Mouse (Mus musculus) lung, embryonic 15.5 days (tissue): ENCODE measurements at regions not wholly inside any gene's neighbourhood (a gene's known extent, or its start where the extent isn't known, plus 50 kb on each side); places are given as distances from the start of the nearest gene placed in this dataset.

Experiments used
- ATAC-seq: fragments of 200-750 bp; cut with Nextera tagmentation; 2 replicates; pipeline ENCODE4 v1.8.0; 2017; ENCODE audit warnings: moderate number of reproducible peaks, borderline replicate concordance; ENCODE audit not compliant: low FRiP score, low TSS enrichment; ENCODE audit errors: extremely low read depth
- H3K27ac ChIP-seq: fragments of 300-500 bp; sonication (generic); 2 replicates; pipeline ENCODE4 v1.5.1; 2015; ENCODE audit warnings: moderate library complexity, mild to moderate bottlenecking, inconsistent platforms
- H3K27me3 ChIP-seq: fragments of 300-500 bp; sonication (generic); 2 replicates; pipeline ENCODE4 v1.6.1; 2015; ENCODE audit warnings: inconsistent platforms
- H3K36me3 ChIP-seq: fragments of 300-500 bp; sonication (generic); 2 replicates; pipeline ENCODE4 v1.6.1; 2015; ENCODE audit warnings: inconsistent platforms
- H3K4me1 ChIP-seq: fragments of 300-500 bp; sonication (generic); 2 replicates; pipeline ENCODE4 v1.6.1; 2015; ENCODE audit warnings: inconsistent platforms
- H3K4me2 ChIP-seq: fragments of 300-500 bp; sonication (generic); 2 replicates; pipeline ENCODE4 v1.6.1; 2015; ENCODE audit warnings: inconsistent platforms, mild to moderate bottlenecking, moderate library complexity
- H3K4me3 ChIP-seq: fragments of 300-500 bp; sonication (generic); 2 replicates; pipeline ENCODE4 v1.5.1; 2015; ENCODE audit warnings: mild to moderate bottlenecking, inconsistent platforms
- H3K9ac ChIP-seq: fragments of 300-500 bp; sonication (generic); 2 replicates; pipeline ENCODE4 v1.6.1; 2015; ENCODE audit warnings: inconsistent platforms
- H3K9me3 ChIP-seq: fragments of 300-500 bp; sonication (generic); 2 replicates; pipeline ENCODE4 v1.6.1; 2016; ENCODE audit warnings: inconsistent platforms
- WGBS: fragments of 180-500 bp; shearing (Covaris S2); methylation state at CpG from one replicate; pipeline ENCODE4 v1.1.7; 2015; 5-methylcytosine and 5-hydroxymethylcytosine counted together

DNA sequence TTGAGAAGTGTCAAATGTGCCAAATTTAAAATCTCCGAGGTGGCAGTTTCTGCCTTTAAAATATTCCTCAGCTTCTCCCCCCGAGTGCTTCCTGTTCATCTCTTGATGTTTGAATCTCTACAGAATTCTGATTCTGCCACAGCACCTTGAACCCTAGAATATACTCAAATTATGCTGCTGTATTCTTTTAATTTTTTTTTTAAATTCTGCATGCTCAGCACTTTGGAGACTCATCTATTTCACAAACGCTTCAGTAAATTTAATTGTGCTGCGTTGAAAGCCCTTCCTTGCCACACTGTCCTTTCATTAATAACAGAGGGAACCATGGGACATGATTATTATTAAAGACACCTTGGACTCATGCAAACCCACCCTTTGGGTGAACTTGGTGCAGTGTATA is 408.8 kb upstream of the Ubash3b start:
- no peaks in the 10 kb centered on the region for H3K27me3 ChIP-seq
- no peaks in the 10 kb centered on the region for H3K4me1 ChIP-seq
- H3K9me3 ChIP-seq: no peaks in the 10 kb centered on the region
- ATAC-seq: no peak
- 80% methylated on average over 4 of the region's 4 CpGs for whole genome bisulfite sequencing
- H3K9ac ChIP-seq: no peak overlapping the region
- H3K36me3 ChIP-seq: no peaks in the 10 kb centered on the region
- no peak overlapping the region for H3K4me3 ChIP-seq
- no peak overlapping the region for H3K4me2 ChIP-seq
- H3K27ac ChIP-seq: no peak overlapping the region

DNA sequence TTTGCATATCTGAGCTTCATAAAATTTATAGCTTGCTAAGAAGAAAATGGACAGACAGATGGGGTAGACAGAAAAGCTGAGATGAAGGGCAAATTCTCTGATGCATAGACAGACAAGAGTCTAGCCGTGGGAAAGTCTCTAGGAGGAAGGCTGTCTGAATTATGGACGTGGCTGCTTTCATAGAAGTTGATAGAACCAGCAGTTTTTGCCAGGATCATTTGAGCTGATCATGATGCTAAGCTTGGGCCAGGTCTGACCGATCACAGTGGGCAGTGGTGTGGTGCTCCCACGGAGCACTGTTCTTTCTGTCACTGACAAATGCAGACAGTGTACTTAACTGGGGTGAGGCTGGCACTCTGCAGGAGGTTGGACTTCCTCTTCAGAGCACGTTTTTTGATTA is 405.0 kb upstream of the Ubash3b start:
- Histone ChIP-seq H3K36me3 (no peaks in the 10 kb centered on the region), H3K9ac (no peak overlapping the region), H3K4me1 (no peaks in the 10 kb centered on the region), H3K27ac (no peak overlapping the region), H3K4me2 (no peak overlapping the region), H3K9me3 (no peaks in the 10 kb centered on the region), H3K4me3 (no peak overlapping the region), H3K27me3 (no peaks in the 10 kb centered on the region)
- 57% methylated on average over 5 of the region's 5 CpGs for WGBS
- ATAC-seq: no peak

DNA sequence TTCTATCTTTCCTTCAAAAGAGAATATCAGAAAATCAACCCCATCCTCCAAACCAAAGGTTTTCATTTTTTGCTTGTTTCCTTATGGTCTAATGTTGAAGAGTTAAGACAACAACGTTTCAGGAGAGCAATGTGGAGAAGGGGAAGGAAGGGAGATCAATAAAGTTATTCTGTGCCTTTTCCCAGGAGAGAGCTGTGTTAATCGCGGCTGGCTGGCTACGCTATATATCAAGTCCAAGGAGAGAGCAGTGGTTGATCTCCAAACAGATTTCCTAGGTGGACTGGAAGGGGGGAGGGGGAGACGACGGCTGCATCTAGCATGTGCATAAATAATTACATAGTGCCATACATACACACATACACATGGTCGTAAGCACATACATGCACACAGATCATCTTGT is 404.3 kb upstream of the Ubash3b start:
- 84% methylated on average over 7 of the region's 7 CpGs for WGBS
- no peak overlapping the region for H3K27ac ChIP-seq
- H3K9ac ChIP-seq: no peak overlapping the region
- no peak overlapping the region for H3K4me3 ChIP-seq
- H3K9me3 ChIP-seq: no peaks in the 10 kb centered on the region
- no peak overlapping the region for H3K4me2 ChIP-seq
- H3K4me1 ChIP-seq: no peaks in the 10 kb centered on the region
- H3K36me3 ChIP-seq: no peaks in the 10 kb centered on the region
- no peaks in the 10 kb centered on the region for H3K27me3 ChIP-seq
- ATAC-seq: no peak

DNA sequence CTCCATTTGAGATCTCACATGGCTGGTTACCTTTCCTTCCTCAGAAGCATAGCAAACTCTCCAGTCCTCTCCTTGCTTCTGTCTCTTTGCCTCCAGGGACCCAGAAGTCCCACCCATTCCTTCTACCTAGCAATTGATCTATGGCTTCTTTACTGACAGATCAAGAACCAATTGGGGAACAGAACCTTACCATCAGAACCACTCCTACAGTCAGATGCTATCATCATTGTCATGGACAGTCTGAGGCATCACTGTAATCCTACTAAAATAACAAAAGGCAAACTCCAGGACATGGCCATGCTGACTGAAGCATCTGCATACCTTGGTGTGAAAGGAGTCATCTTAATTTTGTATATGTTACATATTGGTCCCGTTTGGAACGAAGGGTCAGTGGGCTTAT is 401.9 kb upstream of the Ubash3b start:
- Histone ChIP-seq H3K27me3 (no peaks in the 10 kb centered on the region), H3K9me3 (no peaks in the 10 kb centered on the region), H3K4me2 (no peak overlapping the region), H3K4me1 (no peaks in the 10 kb centered on the region), H3K36me3 (no peaks in the 10 kb centered on the region), H3K27ac (no peak overlapping the region), H3K9ac (no peak overlapping the region), H3K4me3 (no peak overlapping the region)
- WGBS: 77% methylated on average over 2 of the region's 2 CpGs
- no peak for ATAC-seq

DNA sequence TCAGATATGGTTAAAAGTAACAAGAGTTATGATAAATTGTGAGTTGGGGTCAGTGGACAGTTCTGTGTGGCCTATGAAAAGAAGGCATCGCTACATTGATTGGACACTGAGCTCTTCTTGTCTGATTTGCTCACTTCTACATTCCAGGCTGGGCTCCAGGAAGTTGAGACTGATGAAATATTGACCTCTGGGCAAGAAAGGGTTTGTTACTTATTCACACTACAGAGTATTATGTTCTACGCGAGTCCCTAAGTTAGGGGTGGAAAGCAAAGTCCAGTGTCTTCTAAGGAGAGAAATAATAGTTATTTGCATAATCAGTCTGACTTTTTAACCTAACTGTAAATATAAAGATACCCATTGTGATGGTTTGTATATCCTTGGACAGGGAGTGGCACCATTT is 397.0 kb upstream of the Ubash3b start:
- H3K9ac ChIP-seq: no peak overlapping the region
- H3K4me2 ChIP-seq: no peak overlapping the region
- H3K9me3 ChIP-seq: no peaks in the 10 kb centered on the region
- 95% methylated on average over 3 of the region's 3 CpGs for WGBS
- no peak overlapping the region for H3K4me3 ChIP-seq
- H3K4me1 ChIP-seq: no peaks in the 10 kb centered on the region
- H3K27me3 ChIP-seq: no peaks in the 10 kb centered on the region
- ATAC-seq: no peak
- H3K27ac ChIP-seq: no peak overlapping the region
- H3K36me3 ChIP-seq: no peaks in the 10 kb centered on the region

DNA sequence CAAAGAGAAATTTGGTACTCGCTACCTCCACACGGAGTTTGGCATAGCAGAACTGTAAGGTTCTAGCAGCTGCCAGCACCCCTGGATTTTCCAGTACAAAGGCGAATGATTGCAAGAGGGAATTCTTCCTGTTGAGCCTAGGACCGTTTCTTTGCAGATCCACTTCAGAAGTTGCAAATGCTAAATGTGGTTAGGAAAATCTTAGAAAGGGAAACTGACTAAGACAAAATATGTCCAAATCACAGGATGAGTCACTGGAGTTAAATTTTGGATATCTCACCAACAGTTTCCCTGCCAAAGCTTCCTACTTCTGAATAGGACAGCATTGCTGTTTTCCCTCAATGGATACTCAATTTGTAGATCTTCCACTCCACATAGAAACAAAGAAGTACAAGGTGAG is 395.4 kb upstream of the Ubash3b start:
- H3K4me2 ChIP-seq: no peak overlapping the region
- 89% methylated on average over 4 of the region's 4 CpGs for WGBS
- ATAC-seq: no peak
- H3K4me1 ChIP-seq: no peaks in the 10 kb centered on the region
- H3K27ac ChIP-seq: no peak overlapping the region
- H3K9me3 ChIP-seq: no peaks in the 10 kb centered on the region
- no peaks in the 10 kb centered on the region for H3K36me3 ChIP-seq
- H3K4me3 ChIP-seq: no peak overlapping the region
- H3K9ac ChIP-seq: no peak overlapping the region
- H3K27me3 ChIP-seq: no peaks in the 10 kb centered on the region

DNA sequence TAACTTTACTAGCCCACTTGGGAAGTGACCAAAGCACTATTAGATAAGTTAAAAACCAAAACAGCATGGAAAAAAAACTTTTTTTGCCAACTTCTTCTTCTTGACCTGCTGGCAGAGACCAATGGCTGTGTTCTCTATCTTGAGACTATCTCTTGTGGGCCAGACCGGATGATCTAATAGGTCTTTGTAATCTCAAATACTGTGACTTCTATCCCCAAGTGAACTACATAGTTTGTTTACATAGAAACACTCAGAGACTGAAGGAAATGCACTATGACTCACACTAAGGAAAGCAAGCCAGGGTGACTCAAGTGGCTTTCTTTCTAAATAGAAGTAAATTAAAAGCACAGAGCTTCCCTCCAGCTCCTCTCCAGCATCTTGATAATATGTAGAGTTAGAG is 384.3 kb upstream of the Ubash3b start:
- ATAC-seq: no peak
- no peak overlapping the region for H3K27ac ChIP-seq

DNA sequence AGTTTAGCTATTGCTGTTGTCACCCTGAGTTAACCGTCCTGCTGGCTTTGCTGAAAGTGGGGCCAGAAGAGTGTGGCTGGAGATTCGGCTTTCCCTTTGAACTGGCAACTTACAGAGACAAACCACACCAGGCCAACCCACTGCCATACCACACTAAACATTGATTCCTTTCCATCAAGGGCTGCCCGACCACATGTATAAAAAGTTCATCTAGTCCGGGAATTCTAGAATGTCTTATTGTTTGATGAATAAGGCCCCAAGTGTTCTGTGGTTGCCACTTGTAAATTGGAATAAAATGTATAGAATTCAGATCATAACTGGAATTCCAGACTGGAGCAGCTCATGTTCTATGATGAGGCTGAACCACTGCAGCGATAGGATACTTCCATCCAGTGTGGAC is 381.0 kb upstream of the Ubash3b start:
- no peaks in the 10 kb centered on the region for H3K36me3 ChIP-seq
- 41% methylated on average over 5 of the region's 5 CpGs for WGBS
- H3K9ac ChIP-seq: no peak overlapping the region
- H3K4me2 ChIP-seq: no peak overlapping the region
- H3K4me3 ChIP-seq: no peak overlapping the region
- H3K27me3 ChIP-seq: no peaks in the 10 kb centered on the region
- no peak for ATAC-seq
- H3K4me1 ChIP-seq: no peaks in the 10 kb centered on the region
- no peaks in the 10 kb centered on the region for H3K9me3 ChIP-seq
- no peak overlapping the region for H3K27ac ChIP-seq

More for the DNA sequence above, 384.3 kb upstream of the Ubash3b start:
- no peak overlapping the region for H3K9ac ChIP-seq
- no peaks in the 10 kb centered on the region for H3K9me3 ChIP-seq
- no peaks in the 10 kb centered on the region for H3K27me3 ChIP-seq
- H3K4me1 ChIP-seq: no peaks in the 10 kb centered on the region
- no peak overlapping the region for H3K4me2 ChIP-seq
- H3K4me3 ChIP-seq: no peak overlapping the region
- 39% methylated on average over 1 of the region's 1 CpGs for WGBS
- H3K36me3 ChIP-seq: no peaks in the 10 kb centered on the region

DNA sequence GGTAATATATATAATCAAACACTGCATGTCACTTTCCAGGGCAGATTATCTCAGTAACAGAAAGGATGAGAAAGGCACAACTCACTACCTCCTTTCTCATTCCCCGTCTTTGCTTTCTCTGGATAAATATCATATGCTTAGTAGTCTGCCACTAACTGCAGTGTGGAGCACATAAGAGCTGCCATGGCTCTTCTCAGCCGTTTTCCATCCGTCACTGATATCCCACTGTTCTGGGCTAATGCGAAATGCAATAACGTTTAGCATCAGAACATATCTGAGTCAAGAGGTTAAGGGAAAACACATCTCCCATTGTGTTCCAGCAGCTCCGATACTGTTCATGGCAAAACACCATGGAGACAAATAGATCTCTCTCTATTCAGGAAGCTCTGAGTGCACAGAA is 379.8 kb upstream of the Ubash3b start:
- H3K4me2 ChIP-seq: no peak overlapping the region
- H3K4me3 ChIP-seq: no peak overlapping the region
- no peak overlapping the region for H3K9ac ChIP-seq
- no peaks in the 10 kb centered on the region for H3K9me3 ChIP-seq
- no peaks in the 10 kb centered on the region for H3K36me3 ChIP-seq
- no peaks in the 10 kb centered on the region for H3K4me1 ChIP-seq
- H3K27ac ChIP-seq: no peak overlapping the region
- WGBS: 67% methylated on average over 6 of the region's 6 CpGs
- ATAC-seq: no peak
- H3K27me3 ChIP-seq: no peaks in the 10 kb centered on the region

DNA sequence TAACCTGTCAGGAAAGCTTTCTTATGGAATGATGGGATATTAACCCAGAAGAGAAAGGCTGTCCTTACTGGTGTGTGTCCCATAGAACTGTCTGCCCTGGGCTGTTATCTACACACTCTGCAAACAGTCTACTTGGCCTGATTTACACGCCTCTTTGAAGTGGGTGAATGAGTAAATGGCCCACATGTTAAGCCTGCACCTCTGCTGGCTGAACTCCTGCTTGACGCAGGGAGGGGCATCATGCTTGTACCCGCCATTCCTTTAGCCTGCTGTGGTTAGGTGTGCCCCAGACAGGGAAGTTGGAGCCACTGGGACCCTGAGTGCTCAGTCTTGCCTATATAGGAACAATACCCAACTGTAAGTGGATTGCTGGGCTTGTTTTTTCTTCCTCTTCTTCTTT is 371.3 kb upstream of the Ubash3b start:
- WGBS: 34% methylated on average over 3 of the region's 3 CpGs
- ATAC-seq: peak; percentile 55; the same call in 1 of the 2 replicates
- no peaks in the 10 kb centered on the region for H3K27me3 ChIP-seq
- H3K4me3 ChIP-seq: no peak overlapping the region
- peak overlapping the region; percentile 65 for H3K27ac ChIP-seq
- no peaks in the 10 kb centered on the region for H3K9me3 ChIP-seq
- peak overlapping the region; percentile 38 for H3K4me2 ChIP-seq
- H3K36me3 ChIP-seq: no peaks in the 10 kb centered on the region
- H3K4me1 ChIP-seq: peaks cover 25% of the 10 kb centered on the region
- no peak overlapping the region for H3K9ac ChIP-seq

DNA sequence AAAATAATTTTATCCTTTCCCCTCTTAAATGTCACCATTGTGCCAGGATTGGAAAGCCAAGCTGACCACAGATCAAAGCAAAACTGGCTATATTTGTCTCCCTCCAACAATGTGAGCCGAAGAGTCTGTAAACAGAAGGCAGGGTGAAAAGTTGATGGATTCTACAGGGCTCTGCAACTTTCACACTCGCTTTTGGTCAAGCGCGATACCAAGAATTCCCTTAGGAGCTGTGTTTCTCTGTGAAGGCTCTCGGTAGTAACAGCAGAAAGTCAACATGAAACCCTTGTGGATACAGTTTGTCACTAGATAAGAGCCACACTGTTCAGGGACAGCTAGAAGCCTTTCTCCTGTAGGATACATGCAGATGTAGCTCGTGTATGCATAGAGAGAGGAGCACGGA is 370.8 kb upstream of the Ubash3b start:
- WGBS: 12% methylated on average over 7 of the region's 7 CpGs
- H3K4me3 ChIP-seq: no peak overlapping the region
- ATAC-seq: no peak
- no peaks in the 10 kb centered on the region for H3K36me3 ChIP-seq
- H3K4me1 ChIP-seq: peaks cover 25% of the 10 kb centered on the region
- H3K9ac ChIP-seq: no peak overlapping the region
- peak overlapping the region; percentile 38 for H3K4me2 ChIP-seq
- peak overlapping the region; percentile 65 for H3K27ac ChIP-seq
- H3K9me3 ChIP-seq: no peaks in the 10 kb centered on the region
- H3K27me3 ChIP-seq: no peaks in the 10 kb centered on the region; the same call in 1 of the 2 replicates

DNA sequence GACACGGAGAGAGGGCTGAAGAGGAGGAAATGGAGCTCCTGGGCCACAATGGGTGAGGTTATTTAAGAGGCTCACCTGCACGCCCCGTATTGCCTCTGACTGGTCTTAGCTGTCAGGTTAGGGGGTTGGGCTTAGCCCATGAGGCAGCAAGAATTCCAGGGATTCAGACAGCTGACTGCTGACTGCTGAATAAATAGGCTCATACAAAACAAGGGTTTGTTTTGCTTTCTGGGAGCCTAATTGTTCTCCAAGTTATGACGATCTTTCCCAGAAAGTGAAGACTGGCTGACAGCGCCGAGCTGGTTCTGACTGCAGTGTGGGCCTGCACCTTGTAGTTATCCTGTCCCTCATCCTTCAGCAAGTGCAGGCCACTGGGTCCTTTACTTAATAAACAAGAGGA is 370.1 kb upstream of the Ubash3b start:
- H3K27ac ChIP-seq: no peak overlapping the region
- no peak for ATAC-seq
- WGBS: 49% methylated on average over 6 of the region's 6 CpGs
- no peaks in the 10 kb centered on the region for H3K9me3 ChIP-seq
- no peak overlapping the region for H3K4me3 ChIP-seq
- no peak overlapping the region for H3K9ac ChIP-seq
- no peaks in the 10 kb centered on the region; the same call in 1 of the 2 replicates for H3K27me3 ChIP-seq
- H3K4me2 ChIP-seq: no peak overlapping the region
- peaks cover 25% of the 10 kb centered on the region for H3K4me1 ChIP-seq
- H3K36me3 ChIP-seq: no peaks in the 10 kb centered on the region

DNA sequence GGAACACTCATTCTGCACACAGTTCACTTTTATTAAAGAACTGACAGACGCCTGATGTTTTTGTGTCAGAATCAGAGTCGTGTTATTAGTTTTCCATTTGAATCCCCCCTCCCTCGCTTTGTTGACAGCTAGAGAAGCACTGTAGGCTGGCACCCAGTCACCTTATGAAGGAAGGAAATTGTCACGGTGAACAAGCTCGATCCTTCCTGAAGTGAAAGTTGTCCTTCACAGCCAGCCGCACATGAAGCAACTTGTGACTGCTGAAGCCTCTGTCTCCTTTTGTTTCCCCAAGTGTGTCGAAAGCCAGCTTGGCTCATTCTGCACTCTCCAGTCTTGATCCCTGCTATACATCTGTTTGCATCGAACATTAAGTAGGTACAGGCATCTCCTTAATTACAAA is 364.6 kb upstream of the Ubash3b start:
- Histone ChIP-seq H3K4me3 (no peak overlapping the region), H3K27me3 (no peaks in the 10 kb centered on the region; the same call in 1 of the 2 replicates), H3K4me1 (peaks cover 23% of the 10 kb centered on the region), H3K9ac (no peak overlapping the region), H3K4me2 (no peak overlapping the region), H3K9me3 (no peaks in the 10 kb centered on the region), H3K27ac (no peak overlapping the region), H3K36me3 (no peaks in the 10 kb centered on the region)
- 49% methylated on average over 8 of the region's 8 CpGs for WGBS
- ATAC-seq: no peak
